Mouse (Mus musculus) ES-E14 (cell line): ENCODE results near the gene Mcm3. TPM values are rescaled to one million over a fixed set of nuclear protein-coding genes. Genes with fewer than 3 reads are reported as not detected.

Experiments
- DNase-seq: peaks from one replicate; pipeline ENCODE4 v3.0.0-alpha.2; 2013; ENCODE audit warnings: low read depth, low spot score
- H3K27ac ChIP-seq: 2 replicates; pipeline ENCODE4 v1.5.1; 2012; ENCODE audit warnings: low read depth, mild to moderate bottlenecking, low read length, moderate library complexity, mixed read lengths; ENCODE audit not compliant: poor library complexity, insufficient read depth, severe bottlenecking
- H3K36me3 ChIP-seq: 2 replicates; pipeline ENCODE4 v1.6.1; 2012; ENCODE audit warnings: mild to moderate bottlenecking, low read length, moderate library complexity, mixed read lengths; ENCODE audit not compliant: control insufficient read depth, poor library complexity, insufficient read depth, severe bottlenecking
- H3K4me1 ChIP-seq, 2 experiments: fragments of 150-350 bp in 1 of 2; sonication (generic) in 1 of 2; 2 replicates each; pipeline ENCODE4 v1.6.1; 2012; ENCODE audit warnings: low read length in 2 of 2, mild to moderate bottlenecking in 1 of 2, mixed read lengths in 1 of 2; ENCODE audit not compliant: control insufficient read depth in 2 of 2, insufficient read depth in 2 of 2, poor library complexity in 1 of 2
- H3K4me3 ChIP-seq, 2 experiments: fragments of 150-350 bp in 1 of 2; sonication (generic) in 1 of 2; 2 replicates each; pipeline ENCODE4 v1.5.1; 2012; ENCODE audit warnings: low read length in 2 of 2, low read depth in 1 of 2, mild to moderate bottlenecking in 1 of 2, mixed read lengths in 1 of 2; ENCODE audit not compliant: insufficient read depth in 1 of 2, poor library complexity in 1 of 2, severe bottlenecking in 1 of 2
- H3K9ac ChIP-seq: 2 replicates; pipeline ENCODE4 v1.6.1; 2012; ENCODE audit warnings: low read depth, mild to moderate bottlenecking, low read length, mixed read lengths; ENCODE audit not compliant: poor library complexity, insufficient read depth, severe bottlenecking
- H3K9me3 ChIP-seq: fragments of 150-350 bp; sonication (generic); 2 replicates; pipeline ENCODE4 v1.6.1; 2012; ENCODE audit warnings: low read depth, mild to moderate bottlenecking, low read length; ENCODE audit not compliant: control insufficient read depth, insufficient read depth
- CHD2 ChIP-seq: IDR thresholded peaks from 2 replicates; pipeline ENCODE4 v1.6.1; 2014; ENCODE audit warnings: mild to moderate bottlenecking, low read depth, low read length, inconsistent platforms
- HCFC1 ChIP-seq: IDR thresholded peaks from 2 replicates; pipeline ENCODE4 v1.6.1; 2012; ENCODE audit warnings: low read length, inconsistent platforms, borderline replicate concordance; ENCODE audit not compliant: insufficient read depth
- MAFK ChIP-seq: IDR thresholded peaks from 2 replicates; pipeline ENCODE4 v1.6.1; 2014; ENCODE audit warnings: mild to moderate bottlenecking, low read depth, low read length, inconsistent platforms; ENCODE audit not compliant: insufficient read depth
- ZC3H11A ChIP-seq: IDR thresholded peaks from 2 replicates; pipeline ENCODE4 v1.6.1; 2012; ENCODE audit warnings: low read depth, mild to moderate bottlenecking, inconsistent platforms, low read length, borderline replicate concordance
- ZNF384 ChIP-seq: IDR thresholded peaks from 2 replicates; pipeline ENCODE4 v1.6.1; 2012; ENCODE audit warnings: low read depth, low read length, inconsistent platforms
- in situ Hi-C, 2 experiments: fragments of 600-800 bp; cut with MboI; formaldehyde crosslinking; loops; one replicate each; pipeline ENCODE4 v1.15.1; 2025; ENCODE audit warnings: low sequenced_read_pairs in 2 of 2, inconsistent platforms in 1 of 2; ENCODE audit not compliant: unreplicated experiment in 2 of 2
- total RNA-seq: library from RNA; depleted of rRNA; stranded (reverse); fragments of 300-350 nt; gene quantifications from 2 replicates; pipeline ENCODE4 v1.2.3, GENCODE M21; 2012

Gene Mcm3
- total RNA-seq, 1 experiment: 179 TPM

- no peak overlapping the region for H3K4me3 ChIP-seq
- H3K27ac ChIP-seq: no peak overlapping the region
- in situ Hi-C loops: no loop called here
- no peaks in the 10 kb centered on the region for H3K9me3 ChIP-seq
- no peaks in the 10 kb centered on the region for H3K36me3 ChIP-seq
- H3K9ac ChIP-seq: no peak overlapping the region
- no peaks in the 10 kb centered on the region for H3K4me1 ChIP-seq
- TF ChIP-seq HCFC1: no peak
- TF ChIP-seq ZNF384: no peak
- TF ChIP-seq ZC3H11A: no peak
- TF ChIP-seq CHD2: no peak
- no peak for TF ChIP-seq MAFK
- no peak for DNase-seq
Observed at GRCm38 (mm10) chr1:20836551-20837125, 16.5 kb upstream of the Mcm3 start.

GRCm38 (mm10) chr1:20833141-20833511 lies 13.0 kb upstream of the Mcm3 start:
- no peak for DNase-seq
- no peaks in the 10 kb centered on the region for H3K4me1 ChIP-seq
- H3K36me3 ChIP-seq: no peaks in the 10 kb centered on the region
- no peak overlapping the region for H3K4me3 ChIP-seq
- no peaks in the 10 kb centered on the region for H3K9me3 ChIP-seq
- no peak for TF ChIP-seq HCFC1
- no peak overlapping the region for H3K27ac ChIP-seq
- H3K9ac ChIP-seq: no peak overlapping the region
- in situ Hi-C loops: no loop called here

- no peak for DNase-seq
- Histone ChIP-seq H3K27ac (no peak overlapping the region), H3K9me3 (no peaks in the 10 kb centered on the region), H3K4me1 (no peaks in the 10 kb centered on the region), H3K36me3 (no peaks in the 10 kb centered on the region), H3K4me3 (no peak overlapping the region), H3K9ac (no peak overlapping the region)
- TF ChIP-seq ZC3H11A (no peak), HCFC1 (no peak), CHD2 (no peak), ZNF384 (no peak), MAFK (no peak)
- in situ Hi-C loops: no loop called here
Observed at GRCm38 (mm10) chr1:20832473-20833140, 12.5 kb upstream of the Mcm3 start.

- DNase-seq: no peak
- Histone ChIP-seq H3K9ac (no peak overlapping the region), H3K9me3 (no peaks in the 10 kb centered on the region), H3K27ac (no peak overlapping the region), H3K4me1 (no peaks in the 10 kb centered on the region), H3K36me3 (no peaks in the 10 kb centered on the region), H3K4me3 (no peak overlapping the region)
- in situ Hi-C loops: no loop called here
- TF ChIP-seq ZNF384 (no peak), HCFC1 (no peak), ZC3H11A (no peak), MAFK (peak; percentile 76), CHD2 (no peak)
Observed at GRCm38 (mm10) chr1:20830546-20830945, 10.4 kb upstream of the Mcm3 start.

GRCm38 (mm10) chr1:20828061-20828460 lies 7.9 kb upstream of the Mcm3 start:
- Histone ChIP-seq H3K9ac (no peak overlapping the region), H3K36me3 (no peaks in the 10 kb centered on the region), H3K4me1 (no peaks in the 10 kb centered on the region), H3K4me3 (no peak overlapping the region), H3K27ac (no peak overlapping the region), H3K9me3 (no peaks in the 10 kb centered on the region)
- in situ Hi-C loops: no loop called here
- DNase-seq: no peak
- TF ChIP-seq ZNF384 (no peak), HCFC1 (no peak), MAFK (no peak), CHD2 (no peak), ZC3H11A (no peak)
